Mouse (Mus musculus) inflammation-experienced regulatory T-cells, adult 6 months (primary cell): Measurements from ENCODE around the gene Sdf2l1. TPM values are rescaled to one million over a fixed set of nuclear protein-coding genes. Genes with fewer than 3 reads are reported as not detected.
A peak's percentile ranks its signal among the peaks of the same experiment; 100 is the strongest.
"Not testable (repeated sequence)": the region's sequence is repeated elsewhere in the genome, so short reads cannot be mapped to it uniquely, and the experiment has no call there.

Source experiments
- ATAC-seq: one replicate; pipeline ENCODE4 v1.8.0; 2017
- polyA plus RNA-seq, 3 experiments: library from polyadenylated mRNA; unstranded; fragments of 100-300 nt; shearing (Covaris generic); gene quantifications; one replicate each; pipeline ENCODE4 v1.2.1; 2017

Sdf2l1 gene
- polyA plus RNA-seq = 10 to 100 TPM; 17.5 to 69.8 (median 18.3) TPM

DNA sequence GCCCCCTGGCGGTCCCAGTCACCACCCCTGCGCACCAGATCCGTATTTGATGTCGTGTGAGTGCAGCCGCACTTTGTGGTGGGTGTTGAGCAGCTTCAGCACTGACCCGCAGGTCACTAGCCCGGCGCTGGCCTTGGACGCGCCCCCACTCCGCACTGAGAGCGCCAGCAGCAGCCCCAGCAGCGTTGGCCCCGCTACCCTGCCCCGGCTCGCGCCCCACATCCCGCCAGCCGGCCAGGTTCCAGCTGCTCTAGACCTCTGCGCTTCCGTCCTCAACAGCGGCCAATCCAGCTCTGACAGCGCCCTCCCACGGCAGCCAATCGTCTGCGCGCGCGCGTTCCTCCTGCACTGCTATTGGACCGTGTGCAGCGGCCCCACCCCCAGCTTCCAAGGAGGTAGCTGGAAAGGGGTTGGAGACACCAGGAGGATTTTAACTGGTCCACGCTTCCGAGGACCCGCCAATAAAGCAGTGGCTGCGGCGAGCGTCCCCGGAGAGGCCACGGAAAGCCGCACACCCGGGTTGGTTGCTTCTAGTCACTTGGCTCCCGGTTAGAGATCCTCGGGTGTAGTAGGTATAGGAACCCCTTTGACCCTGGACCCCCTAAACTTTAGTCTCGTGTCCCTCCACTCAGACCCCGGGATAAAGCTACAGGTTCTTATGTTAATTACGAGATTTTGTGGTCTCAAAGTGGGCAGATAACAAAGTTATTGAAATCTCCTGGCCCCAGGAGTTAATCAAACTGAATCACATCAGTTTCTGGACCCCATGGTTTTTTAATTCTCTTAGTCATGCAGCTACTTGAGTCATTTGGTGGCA lies at the start of gene Sdf2l1:
Gene Sdf2l1 (minus strand): TSS at position 295 of the 817 bp plus-strand sequence.
- ATAC-seq = peak; percentile 96

- ATAC-seq = no peak
Observed at GRCm38 (mm10) chr16:17181382-17181781, 49.2 kb upstream of the Sdf2l1 start.

GRCm38 (mm10) chr16:17179706-17180105 lies 47.5 kb upstream of the Sdf2l1 start:
- ATAC-seq = no peak

DNA sequence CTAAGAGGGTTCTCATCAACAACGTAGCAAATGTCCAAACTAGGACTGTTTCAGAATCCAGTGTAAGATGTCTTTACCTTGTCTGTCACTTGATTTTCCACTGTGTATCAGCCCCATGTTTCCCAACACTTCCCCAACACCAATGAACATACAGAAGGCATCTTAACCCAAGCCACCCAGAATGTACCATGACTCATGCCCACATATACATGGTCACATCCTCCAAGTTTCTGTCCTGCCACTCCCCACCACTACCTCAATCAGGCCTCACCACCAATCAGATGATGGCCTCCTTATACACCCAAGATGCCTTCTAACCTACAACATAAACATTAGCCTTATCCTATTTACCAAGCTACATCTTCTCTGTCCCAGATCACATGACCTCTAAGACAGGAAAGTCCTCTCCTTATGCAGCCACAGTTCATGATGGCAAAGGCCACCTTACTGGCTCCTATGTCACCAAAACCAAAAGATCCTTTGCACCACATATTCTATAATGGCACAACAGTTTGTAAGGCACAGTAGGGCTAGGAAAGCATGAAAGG lies 45.5 kb upstream of the Sdf2l1 start:
- ATAC-seq = no peak

GRCm38 (mm10) chr16:17175765-17176164 lies 43.6 kb upstream of the Sdf2l1 start:
- ATAC-seq = no peak

DNA sequence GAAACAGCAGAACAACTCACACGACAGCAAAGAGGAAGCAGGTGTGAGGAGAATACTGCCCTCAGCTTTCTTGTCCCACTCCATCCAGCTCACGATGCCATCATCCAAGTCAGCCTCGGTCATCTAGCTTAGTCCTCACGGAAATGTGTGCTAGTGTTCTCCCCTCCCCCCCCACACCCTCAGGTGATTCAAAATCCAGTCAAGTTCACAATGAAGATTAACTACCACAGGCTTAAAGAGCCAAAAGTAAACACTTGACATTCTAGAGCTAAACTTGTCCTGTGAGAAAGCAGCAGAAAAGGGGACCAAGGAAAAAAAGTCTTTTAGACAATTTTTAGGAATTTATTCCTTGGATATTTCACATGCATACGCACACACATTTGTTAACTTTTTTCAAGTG lies 35.9 kb upstream of the Sdf2l1 start:
- ATAC-seq = no peak

GRCm38 (mm10) chr16:17167179-17167578 lies 35.0 kb upstream of the Sdf2l1 start:
- no peak for ATAC-seq

- not testable (repeated sequence) for ATAC-seq
Observed at GRCm38 (mm10) chr16:17165478-17165877, 33.3 kb upstream of the Sdf2l1 start.

DNA sequence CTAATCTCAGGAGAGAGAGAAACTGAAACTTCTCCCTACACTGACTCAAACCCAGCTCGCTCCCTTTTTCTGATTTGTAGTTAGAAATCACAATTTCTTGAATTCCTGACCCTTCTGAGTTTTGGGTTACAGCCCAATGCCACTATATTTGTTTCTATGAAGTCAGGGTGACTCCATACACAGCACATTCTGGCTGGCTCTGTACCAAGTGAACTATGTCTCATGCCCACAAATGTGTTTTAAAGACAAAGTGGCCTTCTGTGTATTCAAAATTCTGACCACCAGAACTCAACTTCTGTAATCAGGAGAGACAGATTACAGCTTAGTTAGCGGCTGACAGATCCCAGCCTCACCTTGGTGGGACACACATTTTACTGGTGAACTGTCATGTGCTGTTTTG lies 22.2 kb upstream of the Sdf2l1 start:
- no peak for ATAC-seq

GRCm38 (mm10) chr16:17151874-17152273 lies 19.7 kb upstream of the Sdf2l1 start:
- no peak for ATAC-seq

- ATAC-seq = no peak
Observed at GRCm38 (mm10) chr16:17150520-17151258, 18.5 kb upstream of the Sdf2l1 start.

DNA sequence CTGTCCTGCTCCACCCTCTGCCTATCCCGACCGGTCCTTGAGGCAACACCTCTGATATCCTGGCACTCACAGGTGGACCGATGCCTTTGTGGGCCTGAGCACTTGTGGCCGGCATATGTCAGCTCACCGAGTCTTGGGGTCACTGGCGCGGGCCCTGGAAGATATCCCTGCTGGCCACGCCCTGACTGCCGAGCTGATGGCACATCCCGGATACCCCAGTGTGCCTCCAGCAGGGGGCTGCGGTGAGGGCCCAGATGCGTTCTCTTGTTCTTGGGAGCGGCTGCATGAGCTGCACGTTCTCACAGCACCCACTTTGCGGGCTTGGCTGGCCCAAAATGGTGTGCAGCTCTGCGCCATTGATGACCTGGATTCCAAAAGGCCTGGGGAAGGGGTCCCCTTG lies 15.9 kb upstream of the Sdf2l1 start:
- no peak for ATAC-seq

DNA sequence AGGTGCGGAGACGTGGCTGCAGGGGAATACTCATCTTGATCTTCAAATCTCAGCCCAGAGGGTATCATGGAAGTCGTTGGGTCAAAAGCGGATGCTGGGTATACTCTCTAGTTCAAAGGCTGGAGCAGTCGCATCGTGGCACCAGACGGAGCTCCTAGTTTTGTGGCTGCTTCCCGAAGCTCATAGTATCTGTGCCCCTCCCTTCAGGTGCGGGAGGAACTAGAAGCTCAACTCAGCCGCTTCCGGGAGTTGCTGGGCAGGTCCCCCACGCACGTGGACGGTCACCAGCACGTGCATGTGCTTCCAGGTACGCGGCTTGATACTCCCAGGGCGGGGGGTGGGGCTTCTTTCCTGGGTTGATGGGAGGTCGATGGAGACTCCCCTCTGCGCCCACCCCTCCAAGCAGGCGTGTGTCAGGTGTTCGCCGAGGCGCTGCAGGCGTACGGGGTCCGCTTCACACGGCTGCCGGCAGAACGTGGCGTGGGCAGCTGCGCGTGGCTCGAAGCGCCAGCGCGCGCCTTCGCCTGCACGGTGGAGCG lies 15.3 kb upstream of the Sdf2l1 start:
- ATAC-seq = peak; percentile 51

DNA sequence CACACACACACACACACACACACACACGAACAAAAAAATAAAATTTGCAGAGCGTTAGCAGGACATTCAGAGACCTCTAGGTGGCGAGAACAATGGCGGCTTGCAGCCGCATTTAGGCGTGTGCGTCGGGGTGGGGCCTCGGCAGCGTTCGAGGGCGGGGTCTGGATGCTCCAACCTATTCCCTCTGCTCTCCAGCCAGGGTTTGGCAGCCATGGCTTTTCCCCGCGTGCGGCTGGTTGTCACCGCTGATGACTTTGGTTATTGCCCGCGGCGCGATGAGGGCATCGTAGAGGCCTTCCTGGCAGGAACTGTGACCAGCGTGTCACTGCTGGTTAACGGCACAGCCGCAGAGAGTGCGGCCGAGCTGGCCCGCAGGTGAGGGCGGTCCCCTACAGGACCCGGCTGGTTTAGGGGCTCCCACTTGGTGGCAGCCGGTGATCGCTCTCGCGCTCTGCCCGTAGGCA lies 14.6 kb upstream of the Sdf2l1 start, which contains the start of gene Ccdc116:
Gene Ccdc116 (minus strand): TSS at position 458 of the 464 bp plus-strand sequence.
- peak; percentile 91 for ATAC-seq

GRCm38 (mm10) chr16:17144339-17144738 lies 12.2 kb upstream of the Sdf2l1 start, which contains the start of gene Ydjc:
Gene Ydjc (plus strand): TSS chr16:17144621.
- ATAC-seq = no peak

- no peak for ATAC-seq
Observed at GRCm38 (mm10) chr16:17137355-17137754, 5.2 kb upstream of the Sdf2l1 start.

DNA sequence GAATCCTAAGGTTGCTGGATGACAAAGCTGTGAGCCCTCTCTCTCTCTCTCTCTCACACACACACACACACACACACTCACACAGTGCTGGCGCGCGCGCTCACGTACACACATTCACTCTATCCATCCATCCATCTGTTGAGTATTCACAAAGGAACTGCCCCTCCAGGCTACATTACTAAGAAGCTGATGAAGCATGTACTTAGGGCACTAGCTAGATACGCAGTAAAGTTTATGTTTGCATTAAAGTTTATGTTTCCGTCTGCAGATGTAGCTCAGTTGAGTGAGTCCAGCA lies 670 bp upstream of the Sdf2l1 start:
- no peak for ATAC-seq

- ATAC-seq = peak; percentile 41
Observed at GRCm38 (mm10) chr16:17131191-17132088, 743 bp downstream of the Sdf2l1 start.

GRCm38 (mm10) chr16:17127292-17127691 lies 4.9 kb downstream of the Sdf2l1 start:
- ATAC-seq = no peak

GRCm38 (mm10) chr16:17124871-17125520 lies 7.2 kb downstream of the Sdf2l1 start, which contains the start of gene 2610318N02Rik:
Gene 2610318N02Rik (minus strand): TSS chr16:17125167.
- ATAC-seq = peak; percentile 89

DNA sequence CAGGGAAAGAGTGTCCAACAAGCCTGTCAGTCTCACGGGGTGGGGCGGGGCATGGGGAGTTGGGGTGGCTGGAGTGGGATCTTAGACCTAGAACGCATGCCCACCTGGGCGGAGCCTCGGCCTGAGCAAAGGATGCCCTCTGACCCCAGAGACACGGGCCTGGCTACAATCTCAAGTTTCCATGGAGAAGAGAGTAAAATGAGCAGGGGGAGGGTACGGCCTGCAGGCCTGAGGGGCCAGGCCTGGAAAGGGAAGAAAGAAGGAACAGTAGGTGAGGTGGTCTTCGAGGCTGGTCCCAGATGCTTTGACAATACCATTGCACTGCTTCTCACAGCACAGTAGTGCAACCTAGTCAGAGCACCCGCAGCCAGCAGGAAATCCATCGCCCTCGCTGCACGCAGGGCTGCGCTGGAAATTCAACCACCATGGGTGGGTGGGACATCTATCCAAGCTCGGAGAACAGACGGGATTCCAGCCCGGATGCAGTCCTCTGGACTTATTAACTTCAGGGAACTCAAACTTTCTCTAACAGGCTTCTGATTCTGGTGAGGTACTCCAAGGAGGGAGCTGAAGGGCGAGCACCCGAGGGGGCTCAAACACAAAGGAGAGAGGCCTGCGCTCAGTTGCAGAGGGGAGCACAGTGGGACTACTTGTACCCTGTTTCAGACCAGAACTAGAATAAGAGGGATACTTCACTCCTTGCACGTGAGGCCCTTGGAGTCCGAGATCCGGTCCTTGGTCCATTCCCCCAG lies 7.9 kb downstream of the Sdf2l1 start:
- no peak for ATAC-seq
